Mouse (Mus musculus) cerebellum, adult 9-11 months (tissue): ENCODE measurements around the gene Nav1.

Experiments used
- DNase-seq: peaks from one replicate; pipeline ENCODE4 v3.0.0; 2022

Nav1 gene

GRCm38 (mm10) chr1:135429901-135430668 is 177.0 kb downstream of the Nav1 start, which contains the start of gene Ipo9:
Gene Ipo9, minus strand, starts transcription at chr1:135430499.
- DNase-seq, result peak; percentile 93

GRCm38 (mm10) chr1:135427390-135427789 is 179.7 kb downstream of the Nav1 start:
- DNase-seq, result no peak

GRCm38 (mm10) chr1:135426645-135427044 is 180.4 kb downstream of the Nav1 start:
- peak; percentile 22 for DNase-seq

GRCm38 (mm10) chr1:135422772-135423171 is 184.3 kb downstream of the Nav1 start:
- no peak for DNase-seq

- DNase-seq, result no peak
These were observed 193.1 kb downstream of the Nav1 start for GRCm38 (mm10) chr1:135413996-135414395.

- DNase-seq, result no peak
These were observed 195.0 kb downstream of the Nav1 start for GRCm38 (mm10) chr1:135412130-135412529.

- DNase-seq, result no peak
These were observed 196.1 kb downstream of the Nav1 start for GRCm38 (mm10) chr1:135410967-135411366.

GRCm38 (mm10) chr1:135408973-135409372 is 198.1 kb downstream of the Nav1 start:
- no peak for DNase-seq

GRCm38 (mm10) chr1:135405356-135405755 is 201.7 kb downstream of the Nav1 start:
- no peak for DNase-seq

- DNase-seq, result no peak
These were observed 205.5 kb downstream of the Nav1 start for GRCm38 (mm10) chr1:135401452-135402110.

GRCm38 (mm10) chr1:135399466-135399865 is 207.6 kb downstream of the Nav1 start:
- DNase-seq, result no peak

GRCm38 (mm10) chr1:135385161-135385560 is 221.9 kb downstream of the Nav1 start:
- DNase-seq, result no peak
